Mouse (Mus musculus): ENCODE data around the gene Ciapin1.

DNA sequence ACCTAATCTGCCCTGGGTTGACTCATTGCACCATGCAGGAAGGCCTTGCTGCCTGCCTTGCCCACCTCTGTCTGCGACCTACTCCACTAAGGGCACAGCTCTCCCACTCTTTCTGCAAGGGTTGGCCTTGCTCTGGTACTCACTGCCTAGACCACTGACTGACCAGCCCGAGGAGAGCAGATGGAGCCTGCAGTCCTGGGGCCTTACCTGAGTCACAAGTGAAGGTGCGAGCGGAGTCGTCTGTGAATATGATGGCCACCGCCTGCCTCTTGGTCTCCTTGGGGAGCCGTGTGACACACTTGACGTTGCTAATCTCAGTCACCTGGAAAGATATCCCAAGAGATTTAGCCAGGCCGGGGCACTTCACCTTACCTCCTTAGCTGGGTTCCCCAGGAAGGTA, 28.8 kb upstream of the Ciapin1 start:
- TF ChIP-seq CTCF (IDR thresholded peaks at IDR 0.05; ENCODE audit: extremely low read depth, insufficient read depth, insufficient read length, insufficient replicate concordance) (no peak), POLR2A (IDR thresholded peaks at IDR 0.05; ENCODE audit: low read depth, low read length) (no peak)
